Mouse (Mus musculus): Measurements from ENCODE around the gene 1700080E11Rik. TPM values are rescaled to one million over a fixed set of nuclear protein-coding genes. Genes with fewer than 3 reads are reported as not detected.

1700080E11Rik gene
- polyA plus RNA-seq, 1 experiment: not detected

GRCm38 (mm10) chr9:105100807-105101570 lies 43.9 kb downstream of the 1700080E11Rik start:
- no peaks in the 10 kb centered on the region for H3K9me3 ChIP-seq (replicated peaks; ENCODE audit: control insufficient read depth, insufficient read depth, low read length, poor library complexity, severe bottlenecking)
- TF ChIP-seq POLR2A (IDR thresholded peaks at IDR 0.05; ENCODE audit: insufficient read depth, low read length): no peak
- TF ChIP-seq EP300 (IDR thresholded peaks at IDR 0.05; ENCODE audit: insufficient read depth, low read depth, low read length): no peak
- TF ChIP-seq CTCF (IDR thresholded peaks at IDR 0.05; ENCODE audit: low read depth, low read length): no peak
- H3K27me3 ChIP-seq (ENCODE audit: control insufficient read depth, insufficient read depth, low read length, poor library complexity, severe bottlenecking): no peaks in the 10 kb centered on the region
- H3K9ac ChIP-seq (ENCODE audit: low read depth, poor library complexity, severe bottlenecking): no peak overlapping the region
- no peak overlapping the region for H3K4me3 ChIP-seq (ENCODE audit: low read depth, low read length)
- no peaks in the 10 kb centered on the region for H3K36me3 ChIP-seq (ENCODE audit: control insufficient read depth, insufficient read depth, low read length, poor library complexity, severe bottlenecking)
- no peak overlapping the region for H3K27ac ChIP-seq (ENCODE audit: insufficient read depth, low read length)
- H3K4me1 ChIP-seq (ENCODE audit: control insufficient read depth, insufficient read depth, low read length): no peaks in the 10 kb centered on the region

Other genes with a start within 250 kb of the 1700080E11Rik start
- 61.4 and 66.1 TPM in 2 replicates for gene Mrpl3, start 91.9 kb downstream of the 1700080E11Rik start, polyA plus RNA-seq (2011; ENCODE audit: insufficient read depth, insufficient read length, low read depth, missing spikeins)
- gene Nudt16, start 13.3 kb downstream of the 1700080E11Rik start, polyA plus RNA-seq (2011; ENCODE audit: insufficient read depth, insufficient read length, low read depth, missing spikeins): 4.5 and 5.9 TPM in 2 replicates